In genomic region chr19:34655227-34655805, GRCm38 (mm10) we compare ENCODE assay signal across 12 mouse cellular contexts. TPM values are rescaled to one million over a fixed set of nuclear protein-coding genes. Genes with fewer than 3 reads are reported as not detected.
"Had no signal": no experiment of that assay in that cellular context is flagged by ENCODE, and none has a peak within 500 bp of the region (broad histone marks: within the 10 kb centered on the region; RNA-seq: fewer than 3 reads in every experiment).

No protein-coding gene starts in this region.

- H3K27me3 ChIP-seq: limb, embryonic 12.5 days; lung, embryonic 15.5 days; midbrain, embryonic 13.5 days had no signal

- H3K4me3 ChIP-seq: limb, embryonic 12.5 days; lung, embryonic 15.5 days; midbrain, embryonic 13.5 days had no signal

- H3K9ac ChIP-seq: limb, embryonic 12.5 days; lung, embryonic 15.5 days; midbrain, embryonic 13.5 days had no signal

- H3K36me3 ChIP-seq: limb, embryonic 12.5 days; lung, embryonic 15.5 days; midbrain, embryonic 13.5 days had no signal

- ATAC-seq: intestine, postnatal 0 days; midbrain, embryonic 13.5 days had no signal

- H3K4me1 ChIP-seq: limb, embryonic 12.5 days; lung, embryonic 15.5 days; midbrain, embryonic 13.5 days had no signal

- H3K4me2 ChIP-seq: limb, embryonic 12.5 days; lung, embryonic 15.5 days; midbrain, embryonic 13.5 days had no signal

- H3K9me3 ChIP-seq: limb, embryonic 12.5 days; lung, embryonic 15.5 days; midbrain, embryonic 13.5 days had no signal

- DNase-seq: kidney, adult 8-10 months; kidney, postnatal 36 days; layer of hippocampus, adult 9-11 months; layer of hippocampus, postnatal 36 days; lung, postnatal 14 days; right cerebral cortex, postnatal 14 days; thymus, postnatal 4 days had no signal

- H3K27ac ChIP-seq: limb, embryonic 12.5 days; lung, embryonic 15.5 days; midbrain, embryonic 13.5 days had no signal

RNA-seq across cellular contexts. Expression of gene Ifit1bl2, which starts 14.8 kb away (rescaled TPM):
- polyA plus RNA-seq: liver, adult 2 months had no signal
